Mouse (Mus musculus) megakaryocyte, embryonic 14.5 days (primary cell): ENCODE measurements around the gene Bcl2l13.

ENCODE experiments used
- FLI1 ChIP-seq: IDR thresholded peaks from 2 replicates; pipeline ENCODE4 v1.6.1; 2012; ENCODE audit warnings: low read length, inconsistent platforms, mixed read lengths
- GATA1 ChIP-seq: IDR thresholded peaks from 3 replicates; pipeline ENCODE4 v1.6.1; 2012; ENCODE audit warnings: mixed read lengths, low read length, inconsistent platforms, borderline replicate concordance

DNA sequence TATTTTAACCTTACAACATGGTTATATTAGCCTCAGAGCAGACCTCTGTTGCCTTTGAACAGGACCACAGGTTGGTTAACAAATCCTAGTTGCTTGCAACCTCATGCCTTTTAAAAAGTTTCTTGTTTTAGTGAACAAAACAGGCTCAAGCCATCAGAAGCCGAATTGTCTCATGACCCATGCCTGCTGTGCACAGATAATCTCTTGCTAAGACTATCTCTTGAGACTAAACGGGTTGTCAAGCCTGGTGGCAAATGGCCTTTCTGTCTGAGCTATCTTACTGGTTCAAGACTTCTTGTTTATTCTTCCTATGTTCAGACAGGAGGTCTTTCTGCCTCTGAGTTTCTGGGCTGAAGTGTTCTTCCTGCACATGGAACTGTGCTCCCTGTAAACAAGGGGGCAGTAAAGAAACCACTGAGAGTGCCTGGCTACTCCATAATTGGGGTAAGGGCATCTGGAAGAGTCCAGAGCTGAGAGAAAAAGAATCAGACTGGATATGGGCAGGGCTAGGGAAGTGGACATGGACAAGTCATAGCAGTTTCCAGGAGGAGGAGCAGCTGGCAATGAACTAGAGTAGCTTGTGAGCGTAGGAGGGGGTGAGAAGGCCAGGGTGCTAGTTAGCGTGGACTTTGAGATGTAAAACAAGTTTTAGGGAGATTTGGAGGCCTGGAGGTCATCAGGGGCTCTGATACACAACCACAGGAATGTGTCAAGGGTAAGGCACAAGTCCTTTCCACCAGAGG lies 5.0 kb upstream of the Bcl2l13 start:
- TF ChIP-seq GATA1 (no peak), FLI1 (no peak)
